Mouse (Mus musculus) Patski (cell line): Measurements from ENCODE around the gene Tas2r135. TPM values are rescaled to one million over a fixed set of nuclear protein-coding genes. Genes with fewer than 3 reads are reported as not detected.

ENCODE experiments used
- ATAC-seq: fragments of 100-300 bp; one replicate; pipeline ENCODE4 v1.8.0; 2021
- CTCF ChIA-PET: fragments of 350-600 bp; sonication (Branson Sonifier 250); formaldehyde crosslinking; loops from one replicate; lab custom pipeline; 2022; ENCODE audit warnings: inconsistent platforms; lab: Charles Lee
- POLR2A ChIA-PET: fragments of 350-600 bp; sonication (Branson Sonifier 250); formaldehyde crosslinking; loops from one replicate; lab custom pipeline; 2022; ENCODE audit warnings: antibody characterized with exemption, inconsistent platforms; lab: Charles Lee
- DNase-seq: peaks from one replicate; pipeline ENCODE4 v3.0.0-alpha.2; 2011; ENCODE audit warnings: low read depth, low spot score
- H3K27me3 ChIP-seq: fragments of 371-371 bp; one replicate; pipeline ENCODE4 v1.5.1; 2021
- CTCF ChIP-seq: fragments of 100-300 bp; IDR thresholded peaks from one replicate; pipeline ENCODE4 v1.5.1; 2021
- in situ Hi-C: fragments of 300-500 bp; cut with MboI; formaldehyde crosslinking; loops from 3 replicates; pipeline ENCODE4 v1.11.1; 2018; ENCODE audit warnings: low pct_unique_long_range_greater_than_20kb, mixed read lengths
- polyA plus RNA-seq: library from polyadenylated mRNA; unstranded; gene quantifications from one replicate; pipeline ENCODE4 v1.2.3, GENCODE M21; 2021

The Tas2r135 gene
- polyA plus RNA-seq, 1 experiment from 2014 or later, result not detected

GRCm38 (mm10) chr6:42419443-42419842, 14.2 kb downstream of the Tas2r135 start:
- CTCF ChIA-PET, result no interaction called here
- TF ChIP-seq CTCF, result no peak
- DNase-seq, result peak; percentile 37
- peak; percentile 82 for ATAC-seq
- no peaks in the 10 kb centered on the region for H3K27me3 ChIP-seq
- POLR2A ChIA-PET, result no interaction called here
- in situ Hi-C loops, result no loop called here

DNA sequence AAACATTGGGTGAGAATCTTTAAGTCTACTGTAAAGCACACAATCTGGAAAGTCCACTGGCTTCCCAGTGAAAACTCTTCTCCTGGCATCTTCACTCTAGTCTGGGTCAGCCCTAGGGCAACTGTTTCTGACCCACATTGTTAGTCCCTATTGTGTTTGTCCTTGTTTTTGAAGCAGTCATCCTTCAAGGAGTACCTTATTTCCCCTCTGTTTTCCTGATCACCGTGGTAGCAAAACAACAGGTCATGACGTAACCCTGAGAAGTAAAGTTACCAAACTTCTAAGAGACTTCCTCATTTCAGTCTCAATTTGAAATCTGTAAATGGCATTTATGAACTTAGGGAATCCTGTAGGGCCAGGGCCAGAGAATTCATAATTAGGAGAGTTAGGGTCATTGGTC, 16.2 kb downstream of the Tas2r135 start:
- no peaks in the 10 kb centered on the region for H3K27me3 ChIP-seq
- ATAC-seq (peak; percentile 86), DNase-seq (no peak)
- ChIA-PET POLR2A (no interaction called here), CTCF (interaction anchor here (1.0 kb wide), 1 partner anchor 97 kb away, joined by 3 read pairs; the partner anchor contains the start of gene Fam131b)
- TF ChIP-seq CTCF, result no peak
- in situ Hi-C loops, result no loop called here

GRCm38 (mm10) chr6:42424472-42424871, 19.2 kb downstream of the Tas2r135 start:
- no peak for TF ChIP-seq CTCF
- ChIA-PET CTCF (interaction anchor here (1.3 to 1.6 kb wide), 2 partner anchors 8 to 28 kb away, joined by 5 read pairs; no protein-coding TSS in a partner anchor), POLR2A (no interaction called here)
- DNase-seq (no peak), ATAC-seq (no peak)
- no peaks in the 10 kb centered on the region for H3K27me3 ChIP-seq
- in situ Hi-C loops, result no loop called here

DNA sequence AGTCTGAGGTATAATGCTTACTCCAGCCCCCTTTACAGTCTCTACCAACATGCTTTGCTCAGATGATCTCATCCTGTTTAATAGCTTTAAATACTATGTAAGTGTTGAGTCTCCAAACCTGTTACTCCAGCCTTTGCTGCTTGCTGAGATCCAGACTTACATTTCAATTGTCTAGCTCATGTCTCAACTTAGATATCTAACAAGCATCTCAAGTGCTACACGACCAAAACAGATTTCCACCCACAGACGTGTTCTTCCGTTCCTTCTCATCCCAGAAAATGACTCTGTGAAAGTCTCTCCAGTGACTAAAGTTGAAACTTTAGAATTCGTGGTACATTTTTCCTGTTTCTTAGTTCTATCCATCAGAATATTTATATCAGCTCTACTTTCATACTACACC, 21.1 kb downstream of the Tas2r135 start:
- CTCF ChIA-PET, result interaction anchor here (0.9 kb wide), 1 partner anchor 12 kb away, joined by 3 read pairs; no protein-coding TSS in a partner anchor
- DNase-seq, result no peak

DNA sequence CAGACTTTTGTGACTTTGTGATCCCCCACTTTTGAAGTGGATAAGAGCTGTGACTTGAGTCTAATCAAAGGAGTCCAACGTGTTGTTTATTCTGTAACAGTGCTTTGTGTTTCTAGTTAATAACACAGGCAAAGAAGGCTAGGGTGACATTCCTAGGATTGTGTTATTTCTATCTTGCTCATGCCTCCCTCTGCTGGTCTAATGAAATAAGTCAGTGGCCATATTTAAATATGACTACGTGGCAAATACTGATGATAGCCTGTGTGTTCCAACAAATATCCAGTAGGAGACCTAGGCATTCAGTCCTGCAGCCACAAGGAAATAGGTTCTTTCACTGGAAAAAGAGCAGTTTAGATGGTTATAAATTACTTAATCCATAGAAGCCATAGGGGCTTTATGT, 28.3 kb downstream of the Tas2r135 start:
- in situ Hi-C loops, result no loop called here
- POLR2A ChIA-PET, result no interaction called here
- CTCF ChIA-PET, result interaction anchor here (1.3 to 1.7 kb wide), 2 partner anchors 10 to 108 kb away, joined by 3 to 5 read pairs; no protein-coding TSS in a partner anchor
- DNase-seq (no peak), ATAC-seq (no peak)
- H3K27me3 ChIP-seq, result no peaks in the 10 kb centered on the region
- peak; percentile 44 for TF ChIP-seq CTCF

More for the DNA sequence above, 21.1 kb downstream of the Tas2r135 start:
- no peaks in the 10 kb centered on the region for H3K27me3 ChIP-seq
- no peak for ATAC-seq
- in situ Hi-C loops, result no loop called here
- TF ChIP-seq CTCF, result no peak
- POLR2A ChIA-PET, result interaction anchor here (1.3 kb wide), 1 partner anchor 30 kb away, joined by 3 read pairs; no protein-coding TSS in a partner anchor

DNA sequence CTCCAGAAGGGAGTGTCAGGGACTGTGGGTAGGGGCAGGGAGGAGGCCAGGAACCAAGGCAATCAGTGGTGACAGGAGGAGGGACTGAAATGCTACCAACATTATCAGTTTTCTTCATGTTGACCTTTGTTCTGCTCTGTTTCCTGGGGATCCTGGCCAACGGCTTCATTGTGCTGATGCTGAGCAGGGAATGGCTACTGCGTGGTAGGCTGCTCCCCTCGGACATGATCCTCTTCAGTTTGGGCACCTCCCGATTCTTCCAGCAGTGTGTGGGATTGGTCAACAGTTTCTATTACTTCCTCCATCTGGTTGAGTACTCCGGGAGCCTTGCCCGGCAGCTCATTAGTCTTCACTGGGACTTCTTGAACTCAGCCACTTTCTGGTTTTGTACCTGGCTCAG, 29.2 kb downstream of the Tas2r135 start, which contains the start of gene Tas2r126:
Tas2r126 (plus strand) TSS at position 90 of the 400 bp plus-strand sequence.
- POLR2A ChIA-PET, result no interaction called here
- ATAC-seq (no peak), DNase-seq (no peak)
- TF ChIP-seq CTCF, result no peak
- CTCF ChIA-PET, result interaction anchor here (0.8 kb wide), 1 partner anchor 11 kb away, joined by 3 read pairs; no protein-coding TSS in a partner anchor
- H3K27me3 ChIP-seq, result no peaks in the 10 kb centered on the region
- in situ Hi-C loops, result no loop called here

- ChIA-PET CTCF (interaction anchor here (1.8 kb wide), 1 partner anchor 50 kb away, joined by 3 read pairs; no protein-coding TSS in a partner anchor), POLR2A (no interaction called here)
- DNase-seq, result no peak
- in situ Hi-C loops, result no loop called here
- H3K27me3 ChIP-seq, result no peaks in the 10 kb centered on the region
- no peak for TF ChIP-seq CTCF
- ATAC-seq, result no peak
These were observed 30.3 kb downstream of the Tas2r135 start for GRCm38 (mm10) chr6:42435490-42435889.

DNA sequence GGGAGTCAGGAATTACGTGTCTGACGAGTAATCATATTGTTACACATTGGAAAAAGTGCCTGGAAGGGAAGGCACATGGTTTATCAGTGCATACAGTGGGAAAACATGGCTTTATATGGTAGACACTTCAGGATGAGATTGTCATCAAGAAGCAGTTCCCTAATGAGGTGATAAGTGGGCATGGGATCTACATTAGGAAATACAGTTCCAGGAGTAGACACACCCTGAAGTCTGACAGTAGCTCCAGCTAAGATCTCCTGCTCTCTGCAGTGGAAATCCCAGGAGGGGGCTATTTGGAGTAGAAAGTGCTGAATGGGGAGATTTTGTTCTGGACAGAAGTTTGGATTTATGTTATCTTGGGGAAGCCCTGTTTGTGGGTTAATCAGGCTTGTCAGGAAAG, 36.2 kb downstream of the Tas2r135 start:
- DNase-seq, result no peak
- no peak for ATAC-seq
- ChIA-PET POLR2A (no interaction called here), CTCF (no interaction called here)
- no peaks in the 10 kb centered on the region for H3K27me3 ChIP-seq
- TF ChIP-seq CTCF, result no peak
- in situ Hi-C loops, result no loop called here

DNA sequence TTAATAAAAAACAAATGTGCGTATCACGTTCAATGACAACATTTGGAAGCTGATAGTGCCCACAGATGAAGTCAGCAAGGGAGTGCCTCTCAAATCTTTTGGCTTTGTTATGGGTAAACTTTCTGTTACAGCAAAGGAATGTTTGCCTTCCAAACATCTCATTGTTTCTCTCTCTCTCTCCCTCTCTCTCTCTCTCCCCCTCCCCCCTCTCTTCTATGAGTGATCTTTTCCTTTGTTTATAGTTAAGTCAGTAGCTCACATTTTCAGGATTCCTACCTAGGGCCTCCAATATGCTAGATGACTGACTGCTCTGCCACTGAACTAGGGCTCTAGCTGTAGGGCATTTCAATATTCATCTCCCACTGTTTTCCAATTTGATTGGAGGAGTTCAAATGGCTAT, 39.3 kb downstream of the Tas2r135 start:
- no peaks in the 10 kb centered on the region for H3K27me3 ChIP-seq
- TF ChIP-seq CTCF, result no peak
- ATAC-seq (no peak), DNase-seq (no peak)
- ChIA-PET CTCF (interaction anchor here (0.7 kb wide), 1 partner anchor 120 kb away, joined by 3 read pairs; no protein-coding TSS in a partner anchor), POLR2A (interaction anchor here (1.2 kb wide), 1 partner anchor 43 kb away, joined by 3 read pairs; the partner anchor contains the start of gene Olfr456)
- in situ Hi-C loops, result no loop called here

DNA sequence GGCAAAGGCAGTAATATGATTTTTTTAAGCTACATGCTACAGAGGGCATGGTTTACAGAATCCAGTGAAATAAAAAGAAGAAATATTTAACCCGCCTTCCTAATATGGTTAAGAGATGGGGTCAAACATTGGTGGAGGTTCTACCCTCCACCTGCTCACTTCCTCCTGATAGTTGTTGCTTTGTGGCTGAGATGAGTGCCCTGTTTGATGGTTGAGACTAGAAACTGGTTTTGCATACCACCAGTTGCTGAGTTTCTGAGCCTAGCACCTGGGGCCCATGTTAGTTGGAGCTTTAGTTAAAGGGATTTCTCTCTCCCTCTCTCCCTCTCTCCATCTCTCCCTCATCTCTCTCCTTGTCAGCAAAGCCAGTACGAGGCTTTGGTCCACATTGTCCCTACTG, 42.1 kb downstream of the Tas2r135 start:
- ChIA-PET CTCF (no interaction called here), POLR2A (no interaction called here)
- DNase-seq (no peak), ATAC-seq (no peak)
- in situ Hi-C loops, result no loop called here
- TF ChIP-seq CTCF, result no peak
- no peaks in the 10 kb centered on the region for H3K27me3 ChIP-seq

Other genes starting within 250 kb of the Tas2r135 start
- not detected for gene Tas2r144, start 190.1 kb upstream of the Tas2r135 start, polyA plus RNA-seq
- 52.2 TPM for gene Gstk1, start 159.5 kb upstream of the Tas2r135 start, polyA plus RNA-seq
- gene Tmem139, start 143.5 kb upstream of the Tas2r135 start, polyA plus RNA-seq, result 0.12 TPM
- 19.8 TPM for gene Casp2, start 140.4 kb upstream of the Tas2r135 start, polyA plus RNA-seq
- 0.21 TPM for gene Clcn1, start 118.7 kb upstream of the Tas2r135 start, polyA plus RNA-seq
- gene Fam131b, start 80.8 kb upstream of the Tas2r135 start, polyA plus RNA-seq, result 0.89 TPM
- gene Zyx, start 55.8 kb upstream of the Tas2r135 start, polyA plus RNA-seq, result 336 TPM
- 0.27 TPM for gene Epha1, start 32.2 kb upstream of the Tas2r135 start, polyA plus RNA-seq
- not detected for gene Tas2r143, start 5.2 kb upstream of the Tas2r135 start, polyA plus RNA-seq
- gene Tas2r126, start 29.1 kb downstream of the Tas2r135 start, polyA plus RNA-seq, result not detected
- gene Olfr458, start 59.8 kb downstream of the Tas2r135 start, polyA plus RNA-seq, result not detected
- not detected for gene Olfr457, start 70.9 kb downstream of the Tas2r135 start, polyA plus RNA-seq
- gene Olfr456, start 81.8 kb downstream of the Tas2r135 start, polyA plus RNA-seq, result not detected
- gene Olfr455, start 142.2 kb downstream of the Tas2r135 start, polyA plus RNA-seq, result not detected
- gene Tcaf3, start 192.3 kb downstream of the Tas2r135 start, polyA plus RNA-seq, result not detected
- 9.0 TPM for gene Tcaf2, start 239.8 kb downstream of the Tas2r135 start, polyA plus RNA-seq